Mouse (Mus musculus): Measurements from ENCODE around the gene Pcyt2. TPM values are rescaled to one million over a fixed set of nuclear protein-coding genes. Genes with fewer than 3 reads are reported as not detected.

The Pcyt2 gene
- polyA plus RNA-seq, 1 experiment from 2014 or later: 93.9 TPM

GRCm38 (mm10) chr11:120660301-120661075, 42.8 kb upstream of the Pcyt2 start:
- TF ChIP-seq EP300 (IDR thresholded peaks at IDR 0.05) (no peak), CTCF (IDR thresholded peaks at IDR 0.05) (peak; percentile 41)
- H3K27ac ChIP-seq (ENCODE audit: low read length): no peak overlapping the region
- peaks cover 41% of the 10 kb centered on the region for H3K27me3 ChIP-seq (replicated peaks; ENCODE audit: insufficient read depth, low read length)
- H3K4me1 ChIP-seq (ENCODE audit: insufficient read depth, low read depth, low read length): peaks cover 7% of the 10 kb centered on the region
- H3K9ac ChIP-seq (replicated peaks; ENCODE audit: low read depth): no peak overlapping the region
- H3K4me2 ChIP-seq (replicated peaks; ENCODE audit: low read depth, low read length): peak overlapping the region; percentile 79
- under 1% methylated on average over 56 of the region's 95 CpGs for WGBS
- H3K9me3 ChIP-seq (ENCODE audit: low read length): no peaks in the 10 kb centered on the region
- ATAC-seq (peak; percentile 72), DNase-seq (ENCODE audit: low spot score) (peak; percentile 75)
- peak overlapping the region; percentile 45 for H3K4me3 ChIP-seq (ENCODE audit: low read depth, low read length)
- H3K36me3 ChIP-seq (ENCODE audit: insufficient read depth, low read length): no peaks in the 10 kb centered on the region

DNA sequence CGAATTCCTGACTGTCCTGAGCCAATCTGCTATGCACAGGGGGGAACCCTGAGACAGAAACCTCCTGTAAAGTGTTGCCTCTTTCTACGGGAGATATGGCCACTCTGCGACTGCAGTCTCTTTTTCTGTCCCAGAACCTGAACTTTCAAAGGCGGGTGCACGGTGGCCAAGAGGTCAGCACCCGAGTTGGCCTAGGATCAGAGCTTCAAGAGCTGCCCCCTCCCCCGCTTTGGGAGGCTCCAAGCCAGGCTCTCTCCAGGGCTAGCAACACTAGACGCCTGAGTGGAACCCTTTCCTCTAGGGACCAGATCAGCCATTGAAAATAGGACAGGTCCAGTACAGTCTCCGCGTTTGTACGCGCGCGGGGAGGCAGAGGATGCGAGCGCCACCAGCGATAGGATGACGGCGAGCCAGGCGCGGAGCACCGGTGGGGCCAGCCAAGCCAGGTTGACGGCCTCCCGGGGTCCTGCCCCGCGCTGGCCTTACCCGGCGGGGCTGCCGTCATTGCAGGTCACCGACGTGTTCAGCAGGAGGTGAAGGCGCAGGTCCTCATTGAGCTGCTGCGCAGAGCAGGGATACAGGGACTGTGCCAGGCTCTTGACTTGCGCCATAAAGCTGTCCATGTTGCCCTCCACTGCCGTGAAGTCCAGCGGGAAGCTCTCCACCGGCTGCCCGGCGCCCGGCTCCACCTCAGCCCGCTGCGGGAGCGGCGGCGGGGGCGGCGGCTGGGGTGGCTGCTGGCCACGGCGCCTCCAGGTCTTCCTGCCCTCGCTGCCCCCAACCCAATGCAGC, 42.0 kb upstream of the Pcyt2 start:
- WGBS: 3% methylated on average over 40 of the region's 50 CpGs
- DNase-seq (ENCODE audit: low spot score) (no peak), ATAC-seq (peak; percentile 13; the same call in 1 of the 2 replicates)
- H3K36me3 ChIP-seq (ENCODE audit: insufficient read depth, low read length): no peaks in the 10 kb centered on the region
- no peak for TF ChIP-seq EP300 (IDR thresholded peaks at IDR 0.05)
- TF ChIP-seq CTCF (IDR thresholded peaks at IDR 0.05): no peak
- H3K27me3 ChIP-seq (replicated peaks; ENCODE audit: insufficient read depth, low read length): peaks cover 41% of the 10 kb centered on the region
- no peaks in the 10 kb centered on the region for H3K9me3 ChIP-seq (ENCODE audit: low read length)
- H3K9ac ChIP-seq (replicated peaks; ENCODE audit: low read depth): no peak overlapping the region
- H3K4me3 ChIP-seq (ENCODE audit: low read depth, low read length): peak overlapping the region; percentile 45
- H3K4me2 ChIP-seq (replicated peaks; ENCODE audit: low read depth, low read length): peak overlapping the region; percentile 79
- H3K4me1 ChIP-seq (ENCODE audit: insufficient read depth, low read depth, low read length): peaks cover 7% of the 10 kb centered on the region
- H3K27ac ChIP-seq (ENCODE audit: low read length): no peak overlapping the region

DNA sequence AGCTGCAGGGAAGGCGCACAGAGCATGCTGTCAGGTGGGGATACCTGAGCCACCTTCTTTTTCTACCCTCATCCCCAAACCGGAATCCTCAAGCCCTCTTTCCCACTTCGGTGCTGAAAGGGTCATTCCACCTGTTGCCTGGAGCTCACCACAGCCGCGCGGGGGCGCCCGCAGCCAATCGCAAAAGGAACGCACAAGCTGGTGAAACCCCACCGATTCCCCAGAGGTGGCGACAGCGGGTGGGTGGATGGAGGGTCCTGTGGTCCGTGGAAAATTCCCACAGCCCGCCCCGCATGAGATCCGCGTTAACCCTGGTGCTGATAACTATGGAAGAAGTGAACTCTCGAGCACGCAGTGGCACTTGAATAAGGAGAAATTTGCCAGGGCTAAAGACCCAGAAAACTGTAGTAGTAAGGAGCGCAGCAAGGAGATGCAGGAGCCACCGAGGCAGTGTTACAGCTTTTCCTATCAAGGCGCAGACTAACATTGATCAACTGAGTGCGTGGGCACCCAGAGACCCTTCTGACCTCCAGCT, 41.2 kb upstream of the Pcyt2 start:
- DNase-seq (ENCODE audit: low spot score) (peak; percentile 88), ATAC-seq (peak; percentile 51)
- TF ChIP-seq CTCF (IDR thresholded peaks at IDR 0.05) (peak; percentile 96), EP300 (IDR thresholded peaks at IDR 0.05) (no peak)
- Histone ChIP-seq H3K4me3 (ENCODE audit: low read depth, low read length) (peak overlapping the region; percentile 12; the same call in 1 of the 2 replicates), H3K36me3 (ENCODE audit: insufficient read depth, low read length) (no peaks in the 10 kb centered on the region), H3K9me3 (ENCODE audit: low read length) (no peaks in the 10 kb centered on the region), H3K27me3 (replicated peaks; ENCODE audit: insufficient read depth, low read length) (peaks cover 41% of the 10 kb centered on the region), H3K4me2 (replicated peaks; ENCODE audit: low read depth, low read length) (peak overlapping the region; percentile 79), H3K4me1 (ENCODE audit: insufficient read depth, low read depth, low read length) (peaks cover 7% of the 10 kb centered on the region), H3K9ac (replicated peaks; ENCODE audit: low read depth) (no peak overlapping the region), H3K27ac (ENCODE audit: low read length) (no peak overlapping the region)
- 3% methylated on average over 24 of the region's 24 CpGs for WGBS

DNA sequence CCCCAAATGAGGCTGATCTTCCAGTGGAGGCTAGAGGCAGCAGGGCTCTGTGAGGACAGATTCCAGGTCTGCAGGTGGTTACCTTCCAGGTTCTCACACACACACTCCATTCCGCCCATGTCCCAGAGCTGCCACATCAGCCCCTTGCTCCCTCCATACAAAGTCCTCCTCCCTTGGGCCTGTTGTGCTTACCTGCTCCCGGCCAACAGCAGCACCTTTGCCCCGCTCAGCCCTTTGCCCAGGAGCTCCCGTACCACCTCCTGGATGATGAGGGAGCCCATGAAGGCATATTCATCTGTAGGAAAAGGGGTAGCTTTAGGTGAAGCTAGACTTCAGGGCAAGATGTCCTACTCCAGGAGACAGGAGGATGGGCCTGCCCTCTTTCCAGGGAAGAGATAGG, 39.6 kb upstream of the Pcyt2 start:
- H3K4me3 ChIP-seq (ENCODE audit: low read depth, low read length): no peak overlapping the region
- peaks cover 7% of the 10 kb centered on the region for H3K4me1 ChIP-seq (ENCODE audit: insufficient read depth, low read depth, low read length)
- no peak overlapping the region for H3K9ac ChIP-seq (replicated peaks; ENCODE audit: low read depth)
- no peaks in the 10 kb centered on the region for H3K9me3 ChIP-seq (ENCODE audit: low read length)
- no peak overlapping the region for H3K4me2 ChIP-seq (replicated peaks; ENCODE audit: low read depth, low read length)
- DNase-seq (ENCODE audit: low spot score) (no peak), ATAC-seq (no peak)
- no peaks in the 10 kb centered on the region for H3K36me3 ChIP-seq (ENCODE audit: insufficient read depth, low read length)
- H3K27me3 ChIP-seq (replicated peaks; ENCODE audit: insufficient read depth, low read length): peaks cover 41% of the 10 kb centered on the region
- no peak overlapping the region for H3K27ac ChIP-seq (ENCODE audit: low read length)
- 78% methylated on average over 4 of the region's 4 CpGs for WGBS
- no peak for TF ChIP-seq CTCF (IDR thresholded peaks at IDR 0.05)
- TF ChIP-seq EP300 (IDR thresholded peaks at IDR 0.05): no peak

DNA sequence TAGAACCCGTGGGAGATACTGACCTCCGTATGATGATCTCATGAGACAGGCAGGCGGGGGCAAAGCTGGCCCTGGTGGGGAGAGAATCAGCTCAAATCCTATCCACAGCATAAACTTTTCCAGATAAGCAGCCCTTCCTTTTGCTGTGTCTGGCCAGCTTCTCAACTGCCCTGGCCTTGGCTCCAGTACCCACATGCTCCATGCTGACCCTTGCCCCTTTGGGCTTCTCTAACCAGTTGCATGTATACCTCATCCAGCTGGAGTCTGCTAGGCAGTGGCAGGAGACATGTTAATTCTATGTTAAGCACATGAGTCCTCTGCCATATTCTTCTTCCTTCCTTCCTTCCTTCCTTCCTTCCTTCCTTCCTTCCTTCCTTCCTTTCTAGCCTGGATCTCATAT, 37.0 kb upstream of the Pcyt2 start:
- Histone ChIP-seq H3K36me3 (ENCODE audit: insufficient read depth, low read length) (no peaks in the 10 kb centered on the region), H3K4me3 (ENCODE audit: low read depth, low read length) (no peak overlapping the region), H3K9me3 (ENCODE audit: low read length) (no peaks in the 10 kb centered on the region), H3K9ac (replicated peaks; ENCODE audit: low read depth) (no peak overlapping the region), H3K27ac (ENCODE audit: low read length) (no peak overlapping the region), H3K27me3 (replicated peaks; ENCODE audit: insufficient read depth, low read length) (peaks cover 17% of the 10 kb centered on the region), H3K4me2 (replicated peaks; ENCODE audit: low read depth, low read length) (no peak overlapping the region), H3K4me1 (ENCODE audit: insufficient read depth, low read depth, low read length) (peaks cover 3% of the 10 kb centered on the region; the same call in 1 of the 2 replicates)
- ATAC-seq (no peak), DNase-seq (ENCODE audit: low spot score) (no peak)
- TF ChIP-seq EP300 (IDR thresholded peaks at IDR 0.05): no peak
- TF ChIP-seq CTCF (IDR thresholded peaks at IDR 0.05): no peak
- WGBS: 51% methylated on average over 3 of the region's 3 CpGs

- Histone ChIP-seq H3K9me3 (ENCODE audit: low read length) (no peaks in the 10 kb centered on the region), H3K27me3 (replicated peaks; ENCODE audit: insufficient read depth, low read length) (0 out of 2 replicates have a peak, but pooled peaks cover 6% of the 10 kb centered on the region), H3K36me3 (ENCODE audit: insufficient read depth, low read length) (no peaks in the 10 kb centered on the region), H3K9ac (replicated peaks; ENCODE audit: low read depth) (no peak overlapping the region), H3K4me3 (ENCODE audit: low read depth, low read length) (no peak overlapping the region), H3K4me1 (ENCODE audit: insufficient read depth, low read depth, low read length) (no peaks in the 10 kb centered on the region), H3K27ac (ENCODE audit: low read length) (no peak overlapping the region), H3K4me2 (replicated peaks; ENCODE audit: low read depth, low read length) (no peak overlapping the region)
- 65% methylated on average over 3 of the region's 3 CpGs for WGBS
- DNase-seq (ENCODE audit: low spot score) (no peak), ATAC-seq (no peak)
- no peak for TF ChIP-seq EP300 (IDR thresholded peaks at IDR 0.05)
- peak; percentile 52 for TF ChIP-seq CTCF (IDR thresholded peaks at IDR 0.05)
Measured at GRCm38 (mm10) chr11:120651872-120652271, 34.1 kb upstream of the Pcyt2 start.
